Comparison of ENCODE assay signal across 8 mouse cellular contexts in genomic region chr19:11912037-11912532, GRCm38 (mm10). TPM values are rescaled to one million over a fixed set of nuclear protein-coding genes. Genes with fewer than 3 reads are reported as not detected.
A peak's percentile ranks its signal among the peaks of the same experiment; 100 is the strongest.
DNase-seq lines count a peak whose midpoint lies in the region; ATAC-seq and TF ChIP-seq lines count a peak whose summit lies in the region.

TSS of gene Patl1 (plus strand) at chr19:11912399.

- TF ChIP-seq CTCF in MEL (IDR thresholded peaks at IDR 0.05 in 2 of 3, conservative IDR thresholded peaks at IDR 0.05 in 1 of 3; ENCODE audit: control insufficient read depth in 1 of 3, insufficient read depth in 1 of 3, low read depth in 2 of 3, low read length in 3 of 3, poor library complexity in 1 of 3, severe bottlenecking in 1 of 3), result 0 out of 6 replicates have a peak, but pooled peaks of 1 of the 3 experiments have one; percentile 2
- no peak for TF ChIP-seq CTCF in cerebellum, adult 2 months (IDR thresholded peaks at IDR 0.05; ENCODE audit: borderline replicate concordance, insufficient read depth, low read depth, low read length)
- no peak for TF ChIP-seq CTCF in forebrain, postnatal 0 days (IDR thresholded peaks at IDR 0.05; ENCODE audit: low read depth)

- peak; percentile 98 for DNase-seq in MEL (ENCODE audit: low read depth, low spot score)
- DNase-seq in cerebellum, adult 2 months, result peak; percentile 98 to 99
- DNase-seq in forebrain, postnatal 0 days, result peak; percentile 99
- DNase-seq in heart, postnatal 4 days, result peak; percentile 99
- peak; percentile 98 to 99 for DNase-seq in layer of hippocampus, adult 8-10 months (ENCODE audit: low spot score in 2 of 2)
- peak; percentile 98 for DNase-seq in ovary, adult 18-20 months (ENCODE audit: low spot score)
- peak; percentile 99 for DNase-seq in thymus, postnatal 0 days (ENCODE audit: low spot score)

- ATAC-seq in forebrain, postnatal 0 days, result peak; percentile 98
- peak; percentile 97 for ATAC-seq in lung, embryonic 15.5 days (ENCODE audit: borderline replicate concordance, extremely low read depth, low FRiP score, low TSS enrichment)

- peaks cover 0 to 2% of the 10 kb centered on the region in 2 experiments; a peak in 2 of 4 replicates for H3K27me3 ChIP-seq in MEL (ENCODE audit: control insufficient read depth in 1 of 2, insufficient read depth in 2 of 2, low read length in 2 of 2)
- no peaks in the 10 kb centered on the region for H3K27me3 ChIP-seq in cerebellum, adult 2 months (ENCODE audit: control insufficient read depth, insufficient read depth, low read length)
- H3K27me3 ChIP-seq in forebrain, postnatal 0 days (ENCODE audit: insufficient read depth, low read length), result no peaks in the 10 kb centered on the region
- H3K27me3 ChIP-seq in lung, embryonic 15.5 days, result no peaks in the 10 kb centered on the region

- peak within 1 kb of the TSS; percentile 93 to 96 for H3K4me3 ChIP-seq in MEL (ENCODE audit: control insufficient read depth in 1 of 2, insufficient read depth in 1 of 2, low read depth in 2 of 2, low read length in 2 of 2)
- H3K4me3 ChIP-seq in cerebellum, adult 2 months (replicated peaks; ENCODE audit: insufficient read depth, low read depth, low read length), result peak within 1 kb of the TSS; percentile 95
- peak within 1 kb of the TSS; percentile 97 for H3K4me3 ChIP-seq in forebrain, postnatal 0 days (ENCODE audit: low read depth, low read length)
- H3K4me3 ChIP-seq in lung, embryonic 15.5 days, result peak within 1 kb of the TSS; percentile 77

- peaks cover 3 to 10% of the 10 kb centered on the region in 2 experiments; a peak in 2 of 4 replicates for H3K4me1 ChIP-seq in MEL (ENCODE audit: control insufficient read depth in 1 of 2, insufficient read depth in 2 of 2, low read length in 2 of 2)
- H3K4me1 ChIP-seq in cerebellum, adult 2 months (ENCODE audit: control insufficient read depth, insufficient read depth, low read length), result no peaks in the 10 kb centered on the region
- H3K4me1 ChIP-seq in forebrain, postnatal 0 days (ENCODE audit: insufficient read depth), result peaks cover 16% of the 10 kb centered on the region
- peaks cover 19% of the 10 kb centered on the region for H3K4me1 ChIP-seq in lung, embryonic 15.5 days

- peaks cover 5 to 37% of the 10 kb centered on the region in 2 experiments for H3K36me3 ChIP-seq in MEL (ENCODE audit: control insufficient read depth in 1 of 2, insufficient read depth in 2 of 2, low read length in 2 of 2)
- H3K36me3 ChIP-seq in forebrain, postnatal 0 days (ENCODE audit: insufficient read depth), result peaks cover 4% of the 10 kb centered on the region; the same call in 1 of the 2 replicates
- peaks cover 8% of the 10 kb centered on the region for H3K36me3 ChIP-seq in lung, embryonic 15.5 days

- no peaks in the 10 kb centered on the region for H3K9me3 ChIP-seq in MEL (replicated peaks; ENCODE audit: insufficient read depth, low read length)
- H3K9me3 ChIP-seq in forebrain, postnatal 0 days (ENCODE audit: low read length), result no peaks in the 10 kb centered on the region
- no peaks in the 10 kb centered on the region for H3K9me3 ChIP-seq in lung, embryonic 15.5 days

- peak within 1 kb of the TSS; percentile 93 for H3K9ac ChIP-seq in MEL (ENCODE audit: control insufficient read depth, low read depth, low read length, poor library complexity, severe bottlenecking)
- peak within 1 kb of the TSS; percentile 74 for H3K9ac ChIP-seq in forebrain, postnatal 0 days
- H3K9ac ChIP-seq in lung, embryonic 15.5 days, result peak within 1 kb of the TSS; percentile 87

- peaks cover 18% of the 10 kb centered on the region for H3K79me2 ChIP-seq in MEL (ENCODE audit: control insufficient read depth, insufficient read depth, low read length, poor library complexity)

- no peak for TF ChIP-seq RAD21 in MEL (IDR thresholded peaks at IDR 0.05; ENCODE audit: low read depth, low read length)

- under 1% methylated on average over 53 of the region's 53 CpGs for WGBS in cerebellum, adult 2 months
- 0% methylated on average over 41 of the region's 53 CpGs for WGBS in forebrain, postnatal 0 days
- under 1% methylated on average over 35 of the region's 53 CpGs for WGBS in lung, embryonic 15.5 days

- H3K4me2 ChIP-seq in forebrain, postnatal 0 days (ENCODE audit: low read depth), result peak within 1 kb of the TSS; percentile 87
- H3K4me2 ChIP-seq in lung, embryonic 15.5 days, result peak within 1 kb of the TSS; percentile 68

- peak in 1 of 2 experiments; percentile 7; a peak in 1 of 4 replicates for TF ChIP-seq EP300 in MEL (IDR thresholded peaks at IDR 0.05; ENCODE audit: low read depth in 1 of 2, low read length in 2 of 2)

- H3K27ac ChIP-seq in MEL (ENCODE audit: control insufficient read depth, low read depth, low read length), result peak within 1 kb of the TSS; percentile 51
- H3K27ac ChIP-seq in cerebellum, adult 2 months (ENCODE audit: insufficient read depth, low read length), result peak within 1 kb of the TSS; percentile 80
- H3K27ac ChIP-seq in forebrain, postnatal 0 days (ENCODE audit: low read depth, low read length), result peak within 1 kb of the TSS; percentile 86
- peak within 1 kb of the TSS; percentile 94 for H3K27ac ChIP-seq in lung, embryonic 15.5 days

- TF ChIP-seq POLR2A in MEL (IDR thresholded peaks at IDR 0.05; ENCODE audit: control insufficient read depth in 1 of 2, insufficient read depth in 1 of 2, low read depth in 1 of 2, low read length in 2 of 2, poor library complexity in 1 of 2), result peak; percentile 41 to 57; a peak in 3 of 4 replicates
- TF ChIP-seq POLR2A in cerebellum, adult 2 months (IDR thresholded peaks at IDR 0.05; ENCODE audit: borderline replicate concordance, insufficient read depth, low read length), result peak; percentile 86

TF ChIP-seq in MEL, 35 proteins besides CTCF, POLR2A, EP300 and RAD21 (continues in another document):
- 0 out of 2 replicates have a peak, but pooled peaks have one; percentile 27 for TF ChIP-seq ETS1 (IDR thresholded peaks at IDR 0.05; ENCODE audit: low read depth, low read length)
- peak; percentile 69; the same call in 1 of the 2 replicates for TF ChIP-seq MAX (IDR thresholded peaks at IDR 0.05; ENCODE audit: low read length)
- TF ChIP-seq NELFE (IDR thresholded peaks at IDR 0.05; ENCODE audit: low read depth, low read length), result peak; percentile 55
- 0 out of 2 replicates have a peak, but pooled peaks have one; percentile 22 for TF ChIP-seq MAZ (IDR thresholded peaks at IDR 0.05; ENCODE audit: low read depth, low read length)
- peak; percentile 44 for TF ChIP-seq TCF12 (IDR thresholded peaks at IDR 0.05; ENCODE audit: low read depth, low read length)
- TF ChIP-seq MXI1 (IDR thresholded peaks at IDR 0.05; ENCODE audit: low read depth, low read length), result no peak; the same call in 1 of the 2 replicates
- TF ChIP-seq TAL1 (IDR thresholded peaks at IDR 0.05; ENCODE audit: low read length), result no peak
- no peak for TF ChIP-seq ELF1 (IDR thresholded peaks at IDR 0.05; ENCODE audit: low read depth, low read length)
- TF ChIP-seq KAT2A (conservative IDR thresholded peaks at IDR 0.05; ENCODE audit: low read depth, low read length), result peak; percentile 51; the same call in 1 of the 2 replicates
- no peak for TF ChIP-seq UBTF (IDR thresholded peaks at IDR 0.05; ENCODE audit: borderline replicate concordance, insufficient read depth, low read depth, low read length)
- TF ChIP-seq TBP (IDR thresholded peaks at IDR 0.05; ENCODE audit: low read depth, low read length), result 0 out of 2 replicates have a peak, but pooled peaks have one; percentile 11
- peak; percentile 35; the same call in 1 of the 2 replicates for TF ChIP-seq RCOR1 (IDR thresholded peaks at IDR 0.05; ENCODE audit: low read depth, low read length)
- TF ChIP-seq JUND (IDR thresholded peaks at IDR 0.05; ENCODE audit: low read depth, low read length), result no peak
- TF ChIP-seq GABPA (IDR thresholded peaks at IDR 0.05; ENCODE audit: low read depth, low read length), result no peak
- no peak for TF ChIP-seq ZNF384 (IDR thresholded peaks at IDR 0.05; ENCODE audit: low read depth, low read length)
- no peak for TF ChIP-seq ZKSCAN1 (IDR thresholded peaks at IDR 0.05; ENCODE audit: low read depth, low read length)
- TF ChIP-seq SMC3 (IDR thresholded peaks at IDR 0.05; ENCODE audit: low read depth, low read length), result no peak
- no peak for TF ChIP-seq E2F4 (IDR thresholded peaks at IDR 0.05; ENCODE audit: borderline replicate concordance, low read depth, low read length)
- no peak for TF ChIP-seq MEF2A (IDR thresholded peaks at IDR 0.05; ENCODE audit: extremely low read depth, insufficient replicate concordance, low read depth, low read length, poor library complexity, severe bottlenecking)
- TF ChIP-seq ZMIZ1 (IDR thresholded peaks at IDR 0.05; ENCODE audit: low read depth, low read length), result no peak; the same call in 1 of the 2 replicates
- peak; percentile 90 for TF ChIP-seq NRF1 (IDR thresholded peaks at IDR 0.05; ENCODE audit: insufficient read depth, low read depth, low read length, poor library complexity, severe bottlenecking)
- no peak for TF ChIP-seq BHLHE40 (IDR thresholded peaks at IDR 0.05; ENCODE audit: borderline replicate concordance, low read depth, low read length)
- TF ChIP-seq MYB (IDR thresholded peaks at IDR 0.05; ENCODE audit: low read depth, low read length), result no peak
- TF ChIP-seq USF1 (IDR thresholded peaks at IDR 0.05; ENCODE audit: low read depth, low read length), result peak; percentile 85
- TF ChIP-seq CHD2 (IDR thresholded peaks at IDR 0.05; ENCODE audit: low read length), result no peak
- no peak for TF ChIP-seq ZC3H11A (IDR thresholded peaks at IDR 0.05; ENCODE audit: low read depth, low read length)
- no peak for TF ChIP-seq CHD1 (IDR thresholded peaks at IDR 0.05; ENCODE audit: low read depth, low read length)
- no peak for TF ChIP-seq MYC (IDR thresholded peaks at IDR 0.05; ENCODE audit: low read depth, low read length)
- TF ChIP-seq USF2 (IDR thresholded peaks at IDR 0.05; ENCODE audit: borderline replicate concordance in 1 of 2, insufficient read depth in 1 of 2, low read depth in 1 of 2, low read length in 2 of 2), result no peak
- peak; percentile 73 for TF ChIP-seq POLR2AphosphoS2 (IDR thresholded peaks at IDR 0.05; ENCODE audit: low read length)

RNA-seq across cellular contexts. Expression of gene Patl1, which starts in this region (rescaled TPM):
- total RNA-seq in MEL (2012; rRNA removed), result 5.4 and 6.1 TPM in 2 replicates
- 10 to 100 TPM in 1 of 2 experiments, not detected in 1; 33.5 TPM for polyA plus RNA-seq in MEL (2012; ENCODE audit: insufficient read depth in 1 of 2, insufficient read length in 2 of 2, low read depth in 1 of 2, low replicate concordance in 2 of 2, missing spikeins in 1 of 2)
- polyA plus RNA-seq in cerebellum, adult 2 months (2012; rRNA removed), result 21.7 and 22.3 TPM in 2 replicates
- total RNA-seq in forebrain, postnatal 0 days (2014; rRNA removed), result 7.2 and 12.1 TPM in 2 replicates
- polyA plus RNA-seq in forebrain, postnatal 0 days (2015; fragmentation: Nextera tagmentation; extraction: Ambion mirVana), result 7.7 and 11.8 TPM in 2 replicates
- total RNA-seq in heart, postnatal 4 days (2021), result 10 to 100 TPM; 37.0 to 41.5 TPM
- 10 to 100 TPM; 21.5 to 22.9 (median 22.3) TPM for total RNA-seq in layer of hippocampus, adult 8-10 months (2022)
- 15.9 and 17.4 TPM in 2 replicates for polyA plus RNA-seq in lung, embryonic 15.5 days (2015; fragmentation: Nextera tagmentation; extraction: Ambion mirVana)
- 12.5 and 13.1 TPM in 2 replicates for polyA plus RNA-seq in thymus, postnatal 0 days (2015; fragmentation: Nextera tagmentation; extraction: Ambion mirVana)

Comparison
In these comparisons a context has a peak if more than half of its experiments do, and no peak if none do; other contexts are left out.
1. Peak in every context shown above with its lines: DNase-seq, ATAC-seq, H3K4me3 ChIP-seq and H3K27ac ChIP-seq.